Mouse (Mus musculus) lung, embryonic 14.5 days (tissue): Measurements from ENCODE around the gene Phlpp1. TPM values are rescaled to one million over a fixed set of nuclear protein-coding genes. Genes with fewer than 3 reads are reported as not detected.
A peak's percentile ranks its signal among the peaks of the same experiment; 100 is the strongest.

Experiments used
- ATAC-seq: fragments of 200-750 bp; cut with Nextera tagmentation; 2 replicates; pipeline ENCODE4 v1.8.0; 2017; ENCODE audit warnings: mild to moderate bottlenecking, moderate TSS enrichment, moderate library complexity; ENCODE audit not compliant: insufficient read depth
- DNase-seq: peaks from one replicate; pipeline ENCODE4 v3.0.0-alpha.2; 2015
- H3K27ac ChIP-seq: fragments of 300-500 bp; sonication (generic); 2 replicates; pipeline ENCODE4 v1.5.1; 2014; ENCODE audit warnings: low read depth, mild to moderate bottlenecking, moderate library complexity
- H3K27me3 ChIP-seq: fragments of 300-500 bp; sonication (generic); 2 replicates; pipeline ENCODE4 v1.6.1; 2014; ENCODE audit warnings: low read length, control low read depth; ENCODE audit not compliant: insufficient read depth
- H3K36me3 ChIP-seq: fragments of 300-500 bp; sonication (generic); 2 replicates; pipeline ENCODE4 v1.6.1; 2014; ENCODE audit warnings: control low read depth; ENCODE audit not compliant: insufficient read depth
- H3K4me1 ChIP-seq: fragments of 300-500 bp; sonication (generic); 2 replicates; pipeline ENCODE4 v1.6.1; 2014; ENCODE audit warnings: antibody characterized with exemption, control low read depth; ENCODE audit not compliant: insufficient read depth
- H3K4me2 ChIP-seq: fragments of 300-500 bp; sonication (generic); 2 replicates; pipeline ENCODE4 v1.6.1; 2014; ENCODE audit warnings: mild to moderate bottlenecking
- H3K4me3 ChIP-seq: fragments of 300-500 bp; sonication (generic); 2 replicates; pipeline ENCODE4 v1.5.1; 2014; ENCODE audit warnings: low read depth, low read length
- H3K9ac ChIP-seq: fragments of 300-500 bp; sonication (generic); 2 replicates; pipeline ENCODE4 v1.6.1; 2014
- H3K9me3 ChIP-seq: fragments of 300-500 bp; sonication (generic); 2 replicates; pipeline ENCODE4 v1.6.1; 2016; ENCODE audit warnings: low read depth, low read length, control low read depth
- CTCF ChIP-seq: IDR thresholded peaks from 2 replicates; pipeline ENCODE4 v1.5.1; 2016; ENCODE audit warnings: antibody characterized with exemption, low read depth
- WGBS: fragments of 180-500 bp; shearing (Covaris S2); extraction: QIAGEN DNeasy Blood & Tissue Kit; methylation state at CpG from one replicate; pipeline ENCODE4 v1.1.7; 2014; 5-methylcytosine and 5-hydroxymethylcytosine counted together
- polyA plus RNA-seq: library from polyadenylated mRNA; unstranded; fragments of >200 nt; fragmentation: Nextera tagmentation; extraction: Ambion mirVana; gene quantifications from 2 replicates; pipeline ENCODE4 v1.2.1, GENCODE M21; 2014

Phlpp1 gene
- polyA plus RNA-seq, 1 experiment from 2014 or later = 4.2 TPM

GRCm38 (mm10) chr1:106155087-106155567 lies 16.4 kb upstream of the Phlpp1 start:
- H3K36me3 ChIP-seq = no peaks in the 10 kb centered on the region
- TF ChIP-seq CTCF = no peak
- H3K4me2 ChIP-seq = no peak overlapping the region
- no peaks in the 10 kb centered on the region for H3K27me3 ChIP-seq
- no peak overlapping the region for H3K27ac ChIP-seq
- ATAC-seq (no peak), DNase-seq (peak; percentile 22)
- H3K9me3 ChIP-seq = no peaks in the 10 kb centered on the region
- no peak overlapping the region for H3K9ac ChIP-seq
- H3K4me1 ChIP-seq = no peaks in the 10 kb centered on the region
- WGBS = 43% methylated on average over 10 of the region's 10 CpGs
- H3K4me3 ChIP-seq = no peak overlapping the region

- 79% methylated on average over 6 of the region's 6 CpGs for WGBS
- TF ChIP-seq CTCF = no peak
- DNase-seq = no peak
- Histone ChIP-seq H3K4me2 (no peak overlapping the region), H3K9me3 (no peaks in the 10 kb centered on the region), H3K36me3 (no peaks in the 10 kb centered on the region), H3K9ac (no peak overlapping the region), H3K27ac (no peak overlapping the region), H3K4me3 (no peak overlapping the region), H3K27me3 (no peaks in the 10 kb centered on the region), H3K4me1 (no peaks in the 10 kb centered on the region)
- ATAC-seq = no peak
Observed at GRCm38 (mm10) chr1:106155702-106156101, 15.8 kb upstream of the Phlpp1 start.

GRCm38 (mm10) chr1:106157961-106158515 lies 13.5 kb upstream of the Phlpp1 start:
- no peaks in the 10 kb centered on the region for H3K36me3 ChIP-seq
- no peaks in the 10 kb centered on the region for H3K9me3 ChIP-seq
- no peak overlapping the region for H3K4me3 ChIP-seq
- no peak for DNase-seq
- H3K4me1 ChIP-seq = no peaks in the 10 kb centered on the region
- no peak overlapping the region for H3K27ac ChIP-seq
- WGBS = 61% methylated on average over 4 of the region's 4 CpGs
- TF ChIP-seq CTCF = no peak
- no peak overlapping the region for H3K9ac ChIP-seq
- ATAC-seq = no peak
- H3K4me2 ChIP-seq = no peak overlapping the region
- H3K27me3 ChIP-seq = no peaks in the 10 kb centered on the region

GRCm38 (mm10) chr1:106159667-106160066 lies 11.9 kb upstream of the Phlpp1 start:
- 87% methylated on average over 5 of the region's 5 CpGs for WGBS
- H3K9me3 ChIP-seq = no peaks in the 10 kb centered on the region
- no peak overlapping the region for H3K9ac ChIP-seq
- DNase-seq (no peak), ATAC-seq (no peak)
- H3K4me2 ChIP-seq = no peak overlapping the region
- no peak overlapping the region for H3K4me3 ChIP-seq
- H3K27ac ChIP-seq = no peak overlapping the region
- TF ChIP-seq CTCF = no peak
- no peaks in the 10 kb centered on the region for H3K27me3 ChIP-seq
- no peaks in the 10 kb centered on the region for H3K36me3 ChIP-seq
- no peaks in the 10 kb centered on the region for H3K4me1 ChIP-seq

GRCm38 (mm10) chr1:106160916-106161315 lies 10.6 kb upstream of the Phlpp1 start:
- Histone ChIP-seq H3K27me3 (no peaks in the 10 kb centered on the region), H3K4me2 (no peak overlapping the region), H3K36me3 (no peaks in the 10 kb centered on the region), H3K4me1 (no peaks in the 10 kb centered on the region), H3K4me3 (no peak overlapping the region), H3K9me3 (no peaks in the 10 kb centered on the region), H3K27ac (no peak overlapping the region), H3K9ac (no peak overlapping the region)
- TF ChIP-seq CTCF = no peak
- DNase-seq (no peak), ATAC-seq (no peak)
- WGBS = 75% methylated on average over 4 of the region's 4 CpGs

GRCm38 (mm10) chr1:106162581-106162980 lies 9.0 kb upstream of the Phlpp1 start:
- Histone ChIP-seq H3K9ac (no peak overlapping the region), H3K4me2 (no peak overlapping the region), H3K4me1 (no peaks in the 10 kb centered on the region), H3K27me3 (no peaks in the 10 kb centered on the region), H3K36me3 (no peaks in the 10 kb centered on the region), H3K27ac (no peak overlapping the region), H3K4me3 (no peak overlapping the region), H3K9me3 (no peaks in the 10 kb centered on the region)
- WGBS = 74% methylated on average over 7 of the region's 7 CpGs
- ATAC-seq (no peak), DNase-seq (no peak)
- TF ChIP-seq CTCF = no peak

- DNase-seq = no peak
- WGBS = 74% methylated on average over 8 of the region's 8 CpGs
Observed at GRCm38 (mm10) chr1:106163401-106163800, 8.2 kb upstream of the Phlpp1 start.

GRCm38 (mm10) chr1:106164111-106164510 lies 7.4 kb upstream of the Phlpp1 start:
- DNase-seq = no peak
- Histone ChIP-seq H3K27me3 (no peaks in the 10 kb centered on the region), H3K9me3 (no peaks in the 10 kb centered on the region), H3K4me1 (no peaks in the 10 kb centered on the region), H3K27ac (no peak overlapping the region), H3K36me3 (no peaks in the 10 kb centered on the region), H3K4me2 (no peak overlapping the region), H3K4me3 (no peak overlapping the region), H3K9ac (no peak overlapping the region)
- no peak for TF ChIP-seq CTCF
- 87% methylated on average over 3 of the region's 3 CpGs for WGBS
- ATAC-seq = no peak

More at GRCm38 (mm10) chr1:106163401-106163800, 8.2 kb upstream of the Phlpp1 start:
- Histone ChIP-seq H3K4me2 (no peak overlapping the region), H3K27me3 (no peaks in the 10 kb centered on the region), H3K4me3 (no peak overlapping the region), H3K27ac (no peak overlapping the region), H3K9me3 (no peaks in the 10 kb centered on the region), H3K9ac (no peak overlapping the region), H3K36me3 (no peaks in the 10 kb centered on the region), H3K4me1 (no peaks in the 10 kb centered on the region)
- no peak for TF ChIP-seq CTCF
- no peak for ATAC-seq
